Mouse (Mus musculus) hindbrain, embryonic 11.5 days (tissue): ENCODE data around the gene Tanc1. TPM values are rescaled to one million over a fixed set of nuclear protein-coding genes. Genes with fewer than 3 reads are reported as not detected.

Experiments
- ATAC-seq: fragments of 200-750 bp; cut with Nextera tagmentation; 2 replicates; pipeline ENCODE4 v1.8.0; 2017; ENCODE audit warnings: mild to moderate bottlenecking, moderate TSS enrichment, moderate library complexity; ENCODE audit not compliant: low FRiP score
- DNase-seq: peaks from one replicate; pipeline ENCODE4 v3.0.0-alpha.2; 2015; ENCODE audit warnings: low spot score
- H3K27ac ChIP-seq: fragments of 300-500 bp; sonication (generic); 2 replicates; pipeline ENCODE4 v1.5.1; 2014; ENCODE audit warnings: mild to moderate bottlenecking, low read depth, low read length
- H3K27me3 ChIP-seq: fragments of 300-500 bp; sonication (generic); 2 replicates; pipeline ENCODE4 v1.6.1; 2014; ENCODE audit warnings: mild to moderate bottlenecking, low read length, moderate library complexity, mixed read lengths; ENCODE audit not compliant: control insufficient read depth, insufficient read depth
- H3K36me3 ChIP-seq: fragments of 300-500 bp; sonication (generic); 2 replicates; pipeline ENCODE4 v1.6.1; 2014; ENCODE audit warnings: mild to moderate bottlenecking, low read length, moderate library complexity, mixed read lengths; ENCODE audit not compliant: control insufficient read depth, insufficient read depth
- H3K4me1 ChIP-seq: fragments of 300-500 bp; sonication (generic); replicated peaks from 2 replicates; pipeline ENCODE4 v1.6.1; 2014; ENCODE audit warnings: low read length, mixed read lengths; ENCODE audit not compliant: control insufficient read depth, insufficient read depth
- H3K4me2 ChIP-seq: fragments of 300-500 bp; sonication (generic); replicated peaks from 2 replicates; pipeline ENCODE4 v1.6.1; 2014; ENCODE audit warnings: mild to moderate bottlenecking, low read depth, low read length
- H3K4me3 ChIP-seq: fragments of 300-500 bp; sonication (generic); 2 replicates; pipeline ENCODE4 v1.5.1; 2014; ENCODE audit warnings: low read depth, low read length
- H3K9ac ChIP-seq: fragments of 300-500 bp; sonication (generic); 2 replicates; pipeline ENCODE4 v1.6.1; 2014; ENCODE audit warnings: low read depth, low read length
- H3K9me3 ChIP-seq: fragments of 300-500 bp; sonication (generic); 2 replicates; pipeline ENCODE4 v1.6.1; 2016; ENCODE audit warnings: low read length; ENCODE audit not compliant: control insufficient read depth
- WGBS: fragments of 180-500 bp; shearing (Covaris S2); extraction: QIAGEN DNeasy Blood & Tissue Kit; methylation state at CpG from one replicate; pipeline ENCODE4 v1.1.7; 2014; 5-methylcytosine and 5-hydroxymethylcytosine counted together
- polyA plus RNA-seq: library from polyadenylated mRNA; unstranded; fragments of >200 nt; fragmentation: Nextera tagmentation; extraction: Ambion mirVana; gene quantifications from 2 replicates; pipeline ENCODE4 v1.2.1, GENCODE M21; 2014

Tanc1 gene
- polyA plus RNA-seq, 1 experiment from 2014 or later = 11.2 TPM

DNA sequence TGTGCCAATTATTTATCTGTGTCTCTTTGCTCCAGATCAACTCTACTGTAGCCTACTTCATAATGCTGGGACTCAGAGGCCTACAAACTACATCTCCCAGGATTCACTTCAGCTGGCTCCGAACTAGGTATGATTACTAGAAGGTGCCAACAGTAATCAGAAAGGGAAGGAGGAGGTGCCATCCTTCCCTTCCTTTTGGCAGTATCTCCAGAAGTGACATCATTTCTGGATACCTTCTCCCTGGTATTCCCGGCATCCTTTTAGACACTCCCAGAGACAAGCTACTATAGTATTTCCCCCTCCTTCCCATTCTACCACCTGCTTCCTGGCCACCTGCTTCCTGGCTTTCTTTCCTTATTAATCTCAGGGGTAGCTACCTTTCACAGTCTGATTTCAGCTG, 10.9 kb upstream of the Tanc1 start:
- WGBS = 91% methylated on average over 2 of the region's 2 CpGs
- Histone ChIP-seq H3K27me3 (no peaks in the 10 kb centered on the region), H3K4me2 (no peak overlapping the region), H3K36me3 (no peaks in the 10 kb centered on the region), H3K9me3 (no peaks in the 10 kb centered on the region), H3K9ac (no peak overlapping the region), H3K27ac (no peak overlapping the region), H3K4me1 (no peaks in the 10 kb centered on the region), H3K4me3 (no peak overlapping the region)
- no peak for DNase-seq
- ATAC-seq = no peak

- no peak overlapping the region for H3K9ac ChIP-seq
- H3K9me3 ChIP-seq = no peaks in the 10 kb centered on the region
- H3K4me3 ChIP-seq = no peak overlapping the region
- no peak overlapping the region for H3K27ac ChIP-seq
- H3K27me3 ChIP-seq = no peaks in the 10 kb centered on the region
- no peak overlapping the region for H3K4me2 ChIP-seq
- WGBS = 92% methylated on average over 8 of the region's 8 CpGs
- no peaks in the 10 kb centered on the region for H3K4me1 ChIP-seq
- DNase-seq (no peak), ATAC-seq (no peak)
- H3K36me3 ChIP-seq = no peaks in the 10 kb centered on the region
Observed at GRCm38 (mm10) chr2:59601452-59601851, 10.4 kb upstream of the Tanc1 start.

DNA sequence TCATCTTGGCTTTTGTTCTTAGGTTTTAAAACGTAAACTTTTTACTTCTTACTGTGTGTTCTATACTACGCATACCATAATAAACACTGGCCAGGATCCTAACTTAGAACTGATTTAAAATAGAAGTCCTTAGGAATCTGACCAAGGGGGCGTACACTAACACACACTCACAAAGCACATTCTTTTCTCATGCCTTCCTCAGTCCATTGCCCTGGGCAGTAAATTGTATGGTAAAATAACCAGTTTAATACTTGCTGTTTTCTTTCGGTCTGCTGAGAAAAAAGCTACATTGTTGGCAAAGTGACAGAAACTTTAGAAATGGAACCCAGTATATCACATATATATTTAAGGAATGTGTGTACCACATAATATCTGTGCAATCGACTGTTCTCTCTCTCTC, 2.9 kb upstream of the Tanc1 start:
- no peak for DNase-seq
- Histone ChIP-seq H3K9me3 (no peaks in the 10 kb centered on the region), H3K27me3 (no peaks in the 10 kb centered on the region), H3K4me2 (no peak overlapping the region), H3K27ac (no peak overlapping the region), H3K4me1 (no peaks in the 10 kb centered on the region), H3K4me3 (no peak overlapping the region), H3K36me3 (no peaks in the 10 kb centered on the region), H3K9ac (no peak overlapping the region)
- ATAC-seq = no peak
- 72% methylated on average over 5 of the region's 5 CpGs for WGBS

DNA sequence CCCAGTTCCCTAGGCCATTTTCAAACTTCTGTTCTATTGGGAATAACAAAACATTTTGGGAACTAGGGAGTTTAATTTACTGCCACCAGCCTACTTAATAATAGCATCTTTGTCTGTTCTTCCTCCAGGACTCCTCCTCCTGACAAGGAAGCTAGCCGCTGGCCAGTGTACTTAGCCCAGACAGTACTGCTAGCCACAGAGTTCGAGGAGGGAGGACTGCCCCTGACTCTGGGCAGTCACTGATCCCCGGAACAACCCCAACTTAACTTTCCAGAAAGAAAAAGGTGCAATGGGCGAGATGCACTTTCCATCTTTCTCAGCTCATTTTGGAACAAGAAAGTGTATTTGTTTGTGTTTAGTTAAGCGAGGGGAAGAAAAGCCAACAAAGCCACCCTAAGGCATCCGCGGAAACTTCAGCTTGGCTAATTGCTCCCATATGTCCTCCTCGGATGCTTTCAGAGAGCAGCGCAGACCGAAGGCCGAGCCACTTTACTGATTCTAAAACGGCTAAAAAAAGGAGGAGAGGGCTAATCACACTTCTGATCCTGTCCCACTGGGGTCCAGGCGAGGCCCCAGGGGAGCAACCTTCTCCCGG, 529 bp upstream of the Tanc1 start:
- Histone ChIP-seq H3K4me1 (no peaks in the 10 kb centered on the region), H3K27me3 (no peaks in the 10 kb centered on the region), H3K9ac (peak overlapping the region; percentile 76), H3K27ac (peak overlapping the region; percentile 79), H3K4me3 (peak overlapping the region; percentile 84), H3K36me3 (no peaks in the 10 kb centered on the region), H3K9me3 (no peaks in the 10 kb centered on the region), H3K4me2 (peak overlapping the region; percentile 99)
- ATAC-seq (no peak), DNase-seq (no peak)
- 1% methylated on average over 14 of the region's 14 CpGs for WGBS

GRCm38 (mm10) chr2:59612733-59613473, 1.1 kb downstream of the Tanc1 start:
- peak; percentile 54 for DNase-seq
- peak overlapping the region; percentile 84 for H3K4me3 ChIP-seq
- H3K9me3 ChIP-seq = no peaks in the 10 kb centered on the region
- H3K4me2 ChIP-seq = peak overlapping the region; percentile 99
- ATAC-seq = peak; percentile 29; the same call in 1 of the 2 replicates
- H3K27me3 ChIP-seq = no peaks in the 10 kb centered on the region
- H3K27ac ChIP-seq = peak overlapping the region; percentile 79; the same call in 1 of the 2 replicates
- no peaks in the 10 kb centered on the region for H3K4me1 ChIP-seq
- under 1% methylated on average over 33 of the region's 33 CpGs for WGBS
- no peaks in the 10 kb centered on the region for H3K36me3 ChIP-seq
- H3K9ac ChIP-seq = peak overlapping the region; percentile 76

DNA sequence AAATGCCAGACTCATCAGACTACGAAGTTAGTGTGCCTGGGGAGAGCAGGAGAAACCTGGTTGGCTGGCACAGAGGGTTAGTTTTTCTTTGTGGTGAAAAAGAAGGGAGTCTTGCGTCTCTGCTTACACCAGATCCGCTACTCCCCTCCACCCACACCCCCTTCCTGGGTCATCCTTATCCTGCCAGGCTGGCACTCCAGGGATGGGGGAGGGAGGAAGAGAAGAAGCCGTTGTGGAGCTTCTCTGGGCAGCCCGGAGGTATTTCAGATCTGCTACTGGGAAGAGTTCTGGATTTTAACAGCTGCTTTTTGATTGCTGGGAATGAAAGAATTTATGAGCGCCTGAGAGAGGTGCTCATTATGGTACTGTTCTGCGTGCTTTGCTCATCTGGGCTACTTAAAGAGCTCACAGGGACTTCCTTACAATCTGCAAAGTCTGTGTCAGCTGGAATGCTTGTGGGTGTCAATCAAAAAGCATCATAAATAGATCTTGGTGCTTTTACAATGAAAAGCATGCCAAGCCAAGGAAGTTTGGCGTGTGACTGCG, 1.7 kb downstream of the Tanc1 start:
- ATAC-seq (no peak), DNase-seq (no peak)
- H3K9ac ChIP-seq = 0 out of 2 replicates have a peak overlapping the region, but pooled peaks have one; percentile 76
- no peaks in the 10 kb centered on the region for H3K4me1 ChIP-seq
- no peaks in the 10 kb centered on the region for H3K27me3 ChIP-seq
- H3K4me2 ChIP-seq = peak overlapping the region; percentile 99
- peak overlapping the region; percentile 84 for H3K4me3 ChIP-seq
- 12% methylated on average over 9 of the region's 9 CpGs for WGBS
- no peaks in the 10 kb centered on the region for H3K9me3 ChIP-seq
- H3K36me3 ChIP-seq = no peaks in the 10 kb centered on the region
- H3K27ac ChIP-seq = no peak overlapping the region

DNA sequence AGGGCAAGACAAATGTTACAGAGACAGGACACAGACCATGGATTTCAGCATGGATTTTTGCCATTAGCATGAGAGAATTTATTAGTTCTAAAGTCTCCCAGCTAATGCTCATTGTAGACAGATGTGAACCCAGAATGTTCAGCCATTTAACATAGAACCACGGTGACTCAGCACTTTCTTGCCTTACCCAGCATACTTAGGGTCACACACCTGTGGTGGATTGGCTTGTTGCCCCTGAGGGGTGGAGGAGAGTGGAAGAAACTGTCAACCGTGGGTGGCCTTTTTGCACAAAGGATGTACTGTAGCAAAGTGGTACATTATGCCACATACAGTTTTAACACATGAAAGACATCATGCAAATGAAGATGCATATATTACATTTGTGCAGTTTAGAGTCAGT, 5.0 kb downstream of the Tanc1 start:
- Histone ChIP-seq H3K4me1 (no peaks in the 10 kb centered on the region), H3K9me3 (no peaks in the 10 kb centered on the region), H3K9ac (no peak overlapping the region), H3K27me3 (no peaks in the 10 kb centered on the region), H3K4me3 (no peak overlapping the region), H3K4me2 (no peak overlapping the region), H3K36me3 (no peaks in the 10 kb centered on the region), H3K27ac (no peak overlapping the region)
- WGBS = 87% methylated on average over 2 of the region's 2 CpGs
- no peak for DNase-seq
- no peak for ATAC-seq

- Histone ChIP-seq H3K9ac (no peak overlapping the region), H3K4me3 (no peak overlapping the region), H3K27ac (no peak overlapping the region), H3K27me3 (no peaks in the 10 kb centered on the region), H3K36me3 (no peaks in the 10 kb centered on the region), H3K9me3 (no peaks in the 10 kb centered on the region), H3K4me1 (no peaks in the 10 kb centered on the region), H3K4me2 (no peak overlapping the region)
- 93% methylated on average over 7 of the region's 7 CpGs for WGBS
- no peak for ATAC-seq
- DNase-seq = no peak
Observed at GRCm38 (mm10) chr2:59618996-59619395, 7.2 kb downstream of the Tanc1 start.

- Histone ChIP-seq H3K9ac (no peak overlapping the region), H3K27ac (no peak overlapping the region), H3K4me2 (no peak overlapping the region), H3K9me3 (no peaks in the 10 kb centered on the region), H3K4me1 (no peaks in the 10 kb centered on the region), H3K4me3 (no peak overlapping the region), H3K36me3 (no peaks in the 10 kb centered on the region), H3K27me3 (no peaks in the 10 kb centered on the region)
- ATAC-seq (no peak), DNase-seq (no peak)
- 82% methylated on average over 5 of the region's 5 CpGs for WGBS
Observed at GRCm38 (mm10) chr2:59620601-59621000, 8.8 kb downstream of the Tanc1 start.
